Mouse (Mus musculus) granulocyte monocyte progenitor cell, adult 5-6 weeks (primary cell): ENCODE measurements around the gene Maged2. TPM values are rescaled to one million over a fixed set of nuclear protein-coding genes. Genes with fewer than 3 reads are reported as not detected.
"Not testable (repeated sequence)": the region's sequence is repeated elsewhere in the genome, so short reads cannot be mapped to it uniquely, and the experiment has no call there.

Source experiments
- ATAC-seq: replicated peaks from 2 replicates; pipeline ENCODE4 v1.8.0; 2016; ENCODE audit warnings: mild to moderate bottlenecking, moderate TSS enrichment, inconsistent platforms; ENCODE audit not compliant: poor library complexity, severe bottlenecking
- total RNA-seq, 2 experiments: library from RNA; stranded (forward) in 1 of 2; stranded (reverse) in 1 of 2; fragments of 200-712, 200-1000 nt in 1 of 2; fragments of >200 nt in 1 of 2; fragmentation: Nextera tagmentation in 1 of 2; gene quantifications; 2 replicates each; pipeline ENCODE4 v1.2.3; 2014 to 2017

Maged2 gene
- total RNA-seq (2014; fragmentation: Nextera tagmentation) (3.3 and 3.8 TPM in 2 replicates), total RNA-seq (2017) (7.5 and 10.7 TPM in 2 replicates)

DNA sequence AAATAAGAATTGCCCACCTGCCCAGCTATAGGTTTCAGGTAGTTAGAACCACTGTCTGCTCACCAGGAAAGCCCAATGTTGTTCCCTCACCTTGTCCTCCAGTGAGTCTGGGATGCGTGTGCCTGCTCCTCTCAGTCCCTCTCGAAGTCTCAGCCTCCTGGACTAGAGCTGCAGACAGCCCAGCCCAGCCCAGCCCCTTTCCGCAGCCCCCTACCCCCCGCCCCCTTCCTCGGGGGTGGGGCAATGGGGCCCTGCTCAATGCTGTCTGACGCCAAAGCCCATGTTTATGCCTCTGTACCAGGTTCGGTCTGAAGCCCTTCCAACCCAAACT is at the start of gene Maged2:
TSS of gene Maged2 (minus strand) at position 207 of the 331 bp plus-strand sequence.
- 0 out of 2 replicates have a peak, but pooled peaks have one; percentile 12 for ATAC-seq

GRCm38 (mm10) chrX:150848230-150848629 is 34.1 kb upstream of the Maged2 start:
- no peak for ATAC-seq

- ATAC-seq, result not testable (repeated sequence)
These were observed 31.5 kb upstream of the Maged2 start for GRCm38 (mm10) chrX:150845480-150846205.

- ATAC-seq, result peak; percentile 35; the same call in 1 of the 2 replicates
These were observed 29.1 kb upstream of the Maged2 start for GRCm38 (mm10) chrX:150843257-150843656.

GRCm38 (mm10) chrX:150830297-150830696 is 16.2 kb upstream of the Maged2 start:
- ATAC-seq, result no peak

DNA sequence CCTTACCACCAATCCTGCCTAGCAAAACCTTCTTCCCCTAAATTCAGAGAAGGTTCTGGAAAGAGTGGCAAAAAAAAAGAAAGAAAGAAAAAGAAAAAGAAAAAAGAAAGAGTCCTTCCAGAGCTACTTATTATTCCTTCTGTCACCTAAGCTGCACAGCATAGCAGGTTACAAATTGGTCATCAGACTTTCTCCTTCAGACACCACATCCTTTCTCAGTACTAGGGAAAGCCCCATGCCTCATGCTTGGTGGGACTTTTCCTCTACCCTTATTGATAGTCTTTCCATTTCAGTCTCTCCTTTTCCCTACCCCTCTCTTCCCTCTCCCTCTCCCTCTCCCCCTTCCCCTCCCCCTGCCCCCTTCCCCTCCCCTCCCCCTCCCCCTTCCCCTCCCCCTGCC is 3.1 kb upstream of the Maged2 start:
- ATAC-seq, result no peak

DNA sequence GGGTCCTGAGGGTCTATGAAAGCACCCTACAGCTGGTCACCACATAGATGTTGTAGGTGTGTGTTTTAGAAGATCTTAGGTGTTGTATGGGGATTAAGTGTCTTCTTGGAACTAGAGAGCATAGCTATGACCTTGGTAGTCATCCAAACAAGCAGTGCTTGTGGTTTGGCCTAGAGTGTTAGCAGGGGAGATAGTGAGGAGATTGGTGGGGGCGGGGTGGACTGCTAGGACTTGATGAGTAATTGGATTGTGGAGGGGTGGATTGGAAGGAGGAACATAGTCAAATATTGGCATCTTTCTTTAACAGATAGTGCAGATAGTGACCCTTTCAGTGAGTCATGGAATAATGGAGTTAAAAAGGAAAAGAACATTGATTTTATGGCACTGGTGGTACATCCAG is 1.5 kb upstream of the Maged2 start:
- ATAC-seq, result no peak

GRCm38 (mm10) chrX:150813464-150814138 is 544 bp downstream of the Maged2 start:
- ATAC-seq, result peak; percentile 79

DNA sequence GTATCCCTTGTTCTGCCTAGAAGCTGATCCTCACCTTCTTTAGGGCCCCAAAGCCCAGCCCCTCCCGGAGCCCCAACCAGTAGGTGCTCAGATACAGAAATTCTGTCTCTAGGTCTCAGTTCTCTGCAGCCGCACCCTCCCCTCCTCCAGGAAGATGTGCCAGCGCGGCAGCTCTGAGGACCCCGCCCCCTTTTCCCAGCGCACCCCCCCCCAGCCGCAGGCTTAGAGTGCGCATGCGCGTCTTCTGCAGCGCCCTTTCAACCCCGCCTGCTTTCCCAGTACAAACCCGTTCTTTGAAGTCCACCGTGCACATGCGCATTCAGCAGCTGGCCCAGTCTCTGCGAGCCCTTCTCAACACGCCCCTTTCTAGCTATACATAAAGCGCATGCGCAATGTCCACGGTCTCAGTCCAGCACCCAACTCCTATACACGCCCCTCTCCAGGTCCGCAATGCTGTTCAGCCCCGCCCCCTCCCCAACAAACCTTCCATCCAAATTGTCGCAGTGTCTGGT is 1.3 kb downstream of the Maged2 start:
- peak; percentile 87 for ATAC-seq

GRCm38 (mm10) chrX:150800987-150801386 is 13.2 kb downstream of the Maged2 start:
- ATAC-seq, result peak; percentile 56

- ATAC-seq, result not testable (repeated sequence)
These were observed 15.5 kb downstream of the Maged2 start for GRCm38 (mm10) chrX:150798493-150799177.

Other genes starting within 250 kb of the Maged2 start
- gene Pfkfb1, start 226.1 kb downstream of the Maged2 start, total RNA-seq (2014; fragmentation: Nextera tagmentation), result 10.5 and 11.6 TPM in 2 replicates
- gene Pfkfb1, start 226.1 kb downstream of the Maged2 start, total RNA-seq (2017), result 2.9 and 9.0 TPM in 2 replicates
- gene Apex2, start 224.5 kb downstream of the Maged2 start, total RNA-seq (2014; fragmentation: Nextera tagmentation), result 21.4 and 25.4 TPM in 2 replicates
- 6.3 and 7.5 TPM in 2 replicates for gene Apex2, start 224.5 kb downstream of the Maged2 start, total RNA-seq (2017)
- gene Tro, start 156.8 kb downstream of the Maged2 start, total RNA-seq (2014; fragmentation: Nextera tagmentation), result not detected in 2 replicates
- not detected in 2 replicates for gene Tro, start 156.8 kb downstream of the Maged2 start, total RNA-seq (2017)
- 37.0 and 55.5 TPM in 2 replicates for gene Gnl3l, start 203.0 kb upstream of the Maged2 start, total RNA-seq (2014; fragmentation: Nextera tagmentation)
- gene Gnl3l, start 203.0 kb upstream of the Maged2 start, total RNA-seq (2017), result 46.9 and 47.9 TPM in 2 replicates
- 2.2 and 3.6 TPM in 2 replicates for gene Fgd1, start 231.8 kb upstream of the Maged2 start, total RNA-seq (2014; fragmentation: Nextera tagmentation)
- gene Fgd1, start 231.8 kb upstream of the Maged2 start, total RNA-seq (2017), result 0.67 and 3.0 TPM in 2 replicates